Mouse (Mus musculus) embryo, embryonic 9.5 days (tissue): ENCODE data around the gene Fam19a5.
A peak's percentile ranks its signal among the peaks of the same experiment; 100 is the strongest.

Source experiments
- DNase-seq: peaks from one replicate; pipeline ENCODE4 v3.0.0-alpha.2; 2017; ENCODE audit errors: extremely low spot score

Fam19a5 gene

GRCm38 (mm10) chr15:87596731-87597130 is 52.6 kb downstream of the Fam19a5 start:
- no peak for DNase-seq

DNA sequence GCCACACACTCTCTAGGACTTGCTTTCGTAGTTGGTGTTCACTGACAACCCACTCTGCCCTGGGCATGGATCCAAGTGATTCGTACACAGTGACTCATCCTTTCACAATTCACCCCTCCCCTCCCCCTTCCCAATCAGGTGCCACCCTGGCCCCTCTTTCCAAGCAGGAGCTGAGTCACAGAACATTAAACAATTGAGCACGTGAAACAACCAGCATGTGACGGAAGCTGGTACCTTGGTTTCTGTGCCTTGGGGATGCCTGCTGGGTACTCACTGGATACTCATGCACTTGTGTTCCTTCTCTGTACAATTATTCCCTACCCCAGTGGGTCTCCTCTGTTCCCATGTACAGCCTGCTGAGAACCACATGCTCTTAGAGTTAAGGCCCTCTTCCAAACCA is 53.0 kb downstream of the Fam19a5 start:
- DNase-seq = no peak

DNA sequence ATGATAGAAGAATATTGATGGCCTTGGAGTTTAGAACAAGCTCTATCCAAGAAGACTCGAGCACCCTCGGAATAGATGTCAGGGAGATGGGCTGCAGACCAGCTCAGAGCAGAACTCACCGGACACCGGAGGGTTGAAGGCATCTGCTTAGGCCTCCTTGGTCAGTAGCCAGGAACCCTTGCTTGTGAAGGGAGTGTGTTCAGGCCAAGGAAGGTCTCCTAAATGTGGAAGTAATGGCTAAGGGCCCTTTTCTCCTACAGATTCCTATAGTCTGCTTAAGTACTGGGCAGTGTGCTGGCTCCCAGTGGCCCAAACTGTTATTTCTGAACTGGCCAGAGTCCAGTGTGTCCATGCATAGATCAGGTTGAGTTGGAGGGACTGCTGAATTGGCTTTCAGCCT is 53.7 kb downstream of the Fam19a5 start:
- no peak for DNase-seq

DNA sequence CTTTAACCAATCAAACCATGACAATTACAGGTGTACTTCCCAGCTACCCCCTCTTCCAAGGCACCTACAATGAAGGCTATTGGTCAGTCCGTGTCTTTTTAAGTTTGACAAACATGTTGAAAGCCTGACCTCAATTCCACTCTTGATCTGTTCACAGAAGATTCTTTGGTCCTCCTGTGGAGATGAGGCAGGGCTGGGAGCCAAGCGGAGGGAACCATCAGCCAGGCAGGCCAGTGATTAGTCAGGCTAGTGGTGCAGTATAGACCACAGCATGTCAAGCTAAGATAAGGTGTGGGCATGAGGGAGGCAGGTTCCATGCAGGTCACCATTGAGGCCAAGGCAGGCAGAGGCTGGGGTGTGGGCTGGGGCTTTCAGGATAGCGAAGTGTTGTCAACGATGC is 54.5 kb downstream of the Fam19a5 start:
- no peak for DNase-seq

- DNase-seq = no peak
Measured at GRCm38 (mm10) chr15:87603316-87603715, 59.2 kb downstream of the Fam19a5 start.

DNA sequence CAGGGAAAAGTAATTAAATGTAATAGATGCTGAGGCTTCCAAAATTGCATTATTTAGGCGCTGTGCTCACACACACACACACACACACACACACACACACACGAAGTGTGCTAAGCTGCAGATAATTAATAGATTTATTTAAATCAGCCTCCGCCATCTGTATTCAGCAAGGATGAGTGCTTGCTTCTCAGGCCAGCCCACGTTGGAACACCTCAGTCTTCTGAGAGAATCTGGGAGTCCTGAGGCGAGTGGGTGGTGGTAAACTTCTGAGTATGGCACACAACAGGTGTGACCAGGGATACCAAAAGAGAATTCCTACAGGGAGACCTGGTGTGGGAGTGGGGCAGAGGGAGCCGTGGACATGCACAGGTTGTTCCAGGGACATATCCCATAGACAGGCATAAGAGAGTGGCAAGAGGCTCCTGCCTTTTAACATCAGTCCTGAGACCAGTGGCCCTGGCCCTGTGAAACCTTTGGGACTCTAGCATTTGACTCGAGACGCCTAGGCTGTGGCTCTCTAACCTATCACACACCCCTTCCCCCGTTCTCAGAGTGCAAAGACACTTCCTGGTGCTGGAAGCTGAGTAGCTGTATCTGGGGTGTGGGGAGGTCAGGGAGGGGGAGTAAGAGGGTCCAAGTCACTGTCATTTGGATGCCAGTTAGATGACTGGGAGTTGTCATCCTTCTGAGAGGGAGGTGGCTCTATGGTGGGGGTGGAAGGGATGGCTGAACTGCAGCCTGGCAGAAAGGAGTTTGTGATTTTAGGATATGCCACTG is 61.6 kb downstream of the Fam19a5 start:
- no peak for DNase-seq

DNA sequence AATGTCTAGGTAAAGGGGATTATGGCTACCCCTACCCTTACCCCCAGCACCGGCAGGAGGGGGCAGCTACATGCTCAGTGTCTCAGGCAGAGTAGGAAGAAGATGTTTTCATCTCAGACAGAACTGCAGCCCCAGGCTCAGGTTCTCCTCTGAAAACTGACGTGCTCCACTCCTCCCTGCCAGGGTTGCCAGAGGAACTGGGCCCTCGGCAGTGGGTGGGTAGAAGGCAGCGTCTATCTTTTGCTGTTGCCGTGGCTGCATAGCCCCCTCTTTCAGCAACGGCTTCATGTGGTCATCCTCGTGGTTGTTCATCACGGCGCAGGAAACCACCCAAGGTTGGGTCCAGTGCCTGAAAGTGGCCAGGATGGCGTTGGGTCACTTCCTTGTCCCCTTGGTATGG is 62.6 kb downstream of the Fam19a5 start:
- DNase-seq = no peak

DNA sequence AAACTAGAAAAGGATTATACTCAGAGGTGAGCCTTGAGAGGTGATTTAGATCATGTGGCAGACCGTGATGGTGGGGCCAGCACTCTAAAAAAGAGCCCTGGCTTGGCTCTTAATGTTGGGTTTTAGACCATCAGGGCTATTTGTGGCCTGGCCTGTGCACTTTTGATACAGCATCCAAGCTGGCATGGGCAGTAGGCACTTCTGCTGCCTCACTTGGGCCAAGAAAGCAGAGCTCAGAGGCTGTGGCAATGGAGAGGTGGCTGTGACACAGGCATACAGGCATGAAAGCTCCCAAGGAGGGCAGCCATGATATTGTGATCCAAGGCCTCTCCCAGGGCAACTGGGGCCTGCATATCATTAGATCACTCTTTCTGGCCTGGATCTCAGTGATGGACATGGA is 65.1 kb downstream of the Fam19a5 start:
- DNase-seq = no peak

- DNase-seq = peak; percentile 92
Measured at GRCm38 (mm10) chr15:87623966-87624609, 80.0 kb downstream of the Fam19a5 start.

DNA sequence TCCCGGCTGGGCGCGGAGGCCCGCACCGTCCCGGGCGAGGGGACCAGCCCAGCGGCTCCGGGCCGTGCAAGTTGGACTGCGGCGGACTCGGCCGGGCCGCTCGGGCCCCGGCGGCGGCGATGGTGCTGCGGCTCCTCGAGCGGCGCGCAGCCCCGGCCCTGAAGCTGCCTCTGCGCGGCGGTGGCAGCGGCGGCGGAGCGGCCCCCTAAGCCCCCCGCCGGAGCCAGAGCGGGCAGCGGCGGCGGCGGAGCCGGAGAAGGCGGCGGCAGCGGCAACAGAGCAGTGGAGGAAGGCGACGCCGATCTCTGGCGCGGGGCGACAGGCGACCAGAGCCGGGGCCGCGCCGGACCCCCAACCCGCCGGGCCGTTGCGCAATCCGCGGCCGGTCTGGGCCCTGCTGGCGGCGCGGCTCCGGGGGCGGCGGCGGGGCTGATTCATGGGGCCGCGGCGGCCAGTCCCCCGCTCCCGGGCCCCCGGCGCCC is 80.6 kb downstream of the Fam19a5 start:
- DNase-seq = no peak

- DNase-seq = peak; percentile 88
Measured at GRCm38 (mm10) chr15:87625236-87626023, 81.3 kb downstream of the Fam19a5 start.

GRCm38 (mm10) chr15:87635272-87635671 is 91.2 kb downstream of the Fam19a5 start:
- DNase-seq = no peak

GRCm38 (mm10) chr15:87636407-87636806 is 92.3 kb downstream of the Fam19a5 start:
- no peak for DNase-seq

- no peak for DNase-seq
Measured at GRCm38 (mm10) chr15:87637234-87637633, 93.1 kb downstream of the Fam19a5 start.

GRCm38 (mm10) chr15:87638270-87638669 is 94.2 kb downstream of the Fam19a5 start:
- no peak for DNase-seq

GRCm38 (mm10) chr15:87646313-87647061 is 102.4 kb downstream of the Fam19a5 start:
- DNase-seq = no peak

- no peak for DNase-seq
Measured at GRCm38 (mm10) chr15:87649651-87650050, 105.6 kb downstream of the Fam19a5 start.

DNA sequence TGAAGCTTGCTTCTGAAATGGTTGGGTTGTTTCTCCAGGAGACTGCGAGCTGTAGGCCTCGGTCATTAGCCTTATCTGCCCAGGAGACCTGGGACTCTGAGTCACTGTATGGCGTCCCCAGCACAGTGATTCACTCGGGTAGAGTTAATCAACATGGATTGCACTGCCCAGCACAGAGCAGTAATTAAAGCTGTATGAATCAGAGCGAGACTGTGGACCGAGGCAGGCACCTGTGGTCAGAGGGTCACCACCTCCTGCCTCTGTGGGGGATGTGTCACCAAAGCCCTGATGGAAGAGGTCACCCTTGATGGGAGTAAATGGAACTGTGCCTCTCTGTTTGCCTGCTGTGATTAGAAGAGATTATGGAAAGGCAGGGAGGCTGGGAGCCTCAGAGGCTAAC is 110.5 kb downstream of the Fam19a5 start:
- DNase-seq = no peak

DNA sequence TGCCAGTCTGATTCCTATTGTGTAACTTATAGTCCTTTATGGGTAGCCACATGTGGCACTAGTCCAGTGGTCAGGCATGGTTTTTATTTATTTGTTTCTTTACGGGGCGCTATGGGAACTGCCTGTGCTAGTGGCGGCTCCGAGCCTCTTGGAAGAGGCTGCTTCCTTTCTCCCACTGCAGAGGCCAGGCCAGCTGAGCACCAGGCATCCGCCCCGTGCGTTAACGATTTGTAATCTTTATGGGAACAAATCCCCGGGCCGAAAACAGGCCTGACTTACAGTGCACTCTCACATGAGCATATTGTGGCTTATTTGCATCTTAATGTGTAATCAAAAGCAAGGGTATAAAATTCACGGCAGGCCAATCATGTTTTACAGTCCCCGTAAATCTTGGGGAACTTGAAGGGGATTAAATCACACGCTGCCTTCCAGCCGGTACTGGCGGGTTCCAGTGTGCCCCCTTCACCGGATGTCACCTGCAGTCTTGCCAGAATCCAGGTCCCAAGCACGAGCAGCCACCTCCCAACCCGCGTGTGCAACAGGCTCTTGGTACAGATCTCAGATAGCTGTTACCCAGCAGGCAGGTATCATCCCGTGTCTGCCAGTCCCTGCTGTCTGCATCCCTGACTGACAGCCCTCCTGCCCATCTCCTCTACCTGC is 112.5 kb downstream of the Fam19a5 start:
- no peak for DNase-seq

DNA sequence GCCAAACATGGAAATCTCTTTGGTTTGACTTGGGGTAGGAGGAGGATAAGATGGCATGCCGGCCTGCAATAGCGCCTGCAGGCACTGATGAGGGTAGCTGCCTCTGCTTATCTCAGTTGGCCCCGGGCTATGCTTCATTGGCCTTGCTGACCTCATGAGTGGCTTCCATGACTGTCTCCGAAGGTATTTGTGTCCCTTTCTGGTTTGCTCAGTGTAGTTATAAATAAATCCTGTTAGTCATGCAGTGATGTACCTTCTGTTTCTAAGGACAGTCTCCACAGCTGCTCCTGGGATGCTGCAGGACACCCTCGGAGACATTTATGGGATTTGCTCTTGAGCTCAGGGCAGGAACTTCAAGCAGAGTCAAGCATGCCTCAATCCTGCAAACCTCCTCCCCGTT is 115.6 kb downstream of the Fam19a5 start:
- no peak for DNase-seq

GRCm38 (mm10) chr15:87661954-87662353 is 117.9 kb downstream of the Fam19a5 start:
- DNase-seq = no peak
